Mouse (Mus musculus): ENCODE measurements around the gene Nkain4.

- no peak for TF ChIP-seq CTCF (IDR thresholded peaks at IDR 0.05; ENCODE audit: extremely low read depth, insufficient read depth, insufficient read length, insufficient replicate concordance)
- TF ChIP-seq POLR2A (IDR thresholded peaks at IDR 0.05; ENCODE audit: low read depth, low read length): no peak
These were observed 69.2 kb downstream of the Nkain4 start for GRCm38 (mm10) chr2:180885270-180885669.

All from spleen, adult 2 months (tissue).